Mouse (Mus musculus): Measurements from ENCODE around the gene Prr11.

Gene Prr11

DNA sequence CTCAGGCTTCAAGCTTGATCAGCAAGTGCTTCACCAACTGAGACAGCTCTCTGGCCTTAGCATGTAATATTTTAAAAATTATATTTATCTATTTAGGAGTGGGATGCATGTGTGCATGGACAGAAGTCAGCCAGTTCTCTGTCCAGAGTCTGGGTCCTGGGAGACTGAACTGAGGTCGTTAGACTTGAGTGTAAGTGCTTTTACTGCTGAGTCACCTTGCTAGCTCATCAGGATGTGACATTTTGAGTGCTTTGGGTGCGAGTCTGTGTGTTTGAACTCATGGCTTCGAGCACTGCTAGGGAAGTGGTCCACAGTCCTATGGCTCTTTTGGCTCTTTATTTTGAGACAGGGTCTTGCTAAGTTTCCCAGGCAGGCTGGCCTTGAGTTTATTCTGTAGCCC lies 65.5 kb downstream of the Prr11 start:
- DNase-seq: no peak

DNA sequence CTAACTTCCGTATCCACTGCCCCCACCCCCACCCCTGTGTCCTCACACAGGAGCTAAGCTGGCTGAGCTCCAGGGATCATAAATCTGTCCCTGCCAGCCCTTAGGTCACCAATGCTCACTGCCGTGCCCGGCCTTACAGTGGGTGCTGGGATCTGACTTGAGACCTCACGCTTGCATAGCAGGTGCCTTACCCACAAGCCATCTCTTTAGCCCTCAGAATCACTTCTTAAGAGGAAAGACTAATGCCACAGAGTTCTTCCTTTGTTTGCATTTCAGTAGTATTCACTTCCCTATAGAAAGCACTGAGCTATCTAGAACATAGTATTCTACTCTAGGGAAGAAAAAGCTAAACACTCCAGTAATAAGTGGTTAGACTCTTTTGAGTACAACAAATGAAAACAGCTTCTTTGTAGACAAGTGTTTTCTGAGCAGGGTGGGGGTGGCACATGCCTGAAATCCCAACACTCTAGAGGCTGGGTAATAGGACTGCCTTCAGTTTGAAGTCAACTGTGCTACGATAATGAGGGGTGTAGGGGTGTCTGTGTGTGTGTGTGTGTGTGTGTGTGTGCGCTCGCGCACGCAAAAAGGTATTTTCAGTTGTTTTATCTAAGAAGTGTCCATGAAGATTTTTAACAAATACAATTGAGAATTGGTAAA lies 69.1 kb downstream of the Prr11 start:
- no peak for DNase-seq
